Mouse (Mus musculus) CH12.LX (cell line): ENCODE results near the gene Smim22. TPM values are rescaled to one million over a fixed set of nuclear protein-coding genes. Genes with fewer than 3 reads are reported as not detected.

Source experiments
- DNase-seq: peaks from one replicate; pipeline ENCODE4 v3.0.0-alpha.2; 2013; ENCODE audit errors: extremely low read depth
- H3K27ac ChIP-seq: 2 replicates; pipeline ENCODE4 v1.5.1; 2012; ENCODE audit warnings: low read depth, mild to moderate bottlenecking, control low read depth, moderate library complexity; ENCODE audit not compliant: insufficient read depth
- H3K27me3 ChIP-seq: replicated peaks from 2 replicates; pipeline ENCODE3; 2012; ENCODE audit warnings: inconsistent platforms
- H3K36me3 ChIP-seq, 2 experiments: replicated peaks in 1 of 2; 2 replicates each; pipeline versions ENCODE3 to v1.6.1; 2012; ENCODE audit warnings: inconsistent platforms in 1 of 2, low read length in 1 of 2, mild to moderate bottlenecking in 1 of 2, mixed read lengths in 1 of 2, moderate library complexity in 1 of 2; ENCODE audit not compliant: control insufficient read depth in 1 of 2, insufficient read depth in 1 of 2
- H3K4me1 ChIP-seq, 2 experiments: 2 replicates each; pipeline ENCODE4 v1.6.1; 2012; ENCODE audit warnings: inconsistent platforms in 1 of 2, moderate library complexity in 1 of 2; ENCODE audit not compliant: insufficient read depth in 2 of 2, control insufficient read depth in 1 of 2
- H3K4me2 ChIP-seq: 2 replicates; pipeline ENCODE4 v1.6.1; 2012; ENCODE audit warnings: low read depth, mild to moderate bottlenecking, control low read depth; ENCODE audit not compliant: poor library complexity, insufficient read depth, severe bottlenecking
- H3K4me3 ChIP-seq, 3 experiments: fragments of 150-350 bp in 1 of 3; sonication (generic) in 1 of 3; replicated peaks in 1 of 3; 2 replicates each; pipeline versions ENCODE3 to v1.5.1; 2011 to 2012; ENCODE audit warnings: low read depth in 2 of 3, low read length in 2 of 3, mild to moderate bottlenecking in 2 of 3, moderate library complexity in 2 of 3, control low read depth in 1 of 3, improper control_type of control experiment in 1 of 3, inconsistent platforms in 1 of 3, mixed read lengths in 1 of 3; ENCODE audit not compliant: poor library complexity in 1 of 3
- H3K79me2 ChIP-seq: replicated peaks from 2 replicates; pipeline ENCODE4 v1.6.1; 2012; ENCODE audit warnings: mild to moderate bottlenecking, moderate library complexity; ENCODE audit not compliant: control insufficient read depth, poor library complexity, insufficient read depth, severe bottlenecking; ENCODE audit errors: extremely low read depth
- H3K9ac ChIP-seq: 2 replicates; pipeline ENCODE4 v1.6.1; 2012; ENCODE audit warnings: low read depth, mild to moderate bottlenecking, control low read depth, moderate library complexity; ENCODE audit not compliant: insufficient read depth
- H3K9me3 ChIP-seq: replicated peaks from 2 replicates; pipeline ENCODE3; 2012; ENCODE audit warnings: low read length, inconsistent platforms, mixed read lengths
- BHLHE40 ChIP-seq: IDR thresholded peaks from 2 replicates; pipeline ENCODE4 v1.6.1; 2011; ENCODE audit warnings: mild to moderate bottlenecking, low read depth, low read length, improper control_type of control experiment
- E2F4 ChIP-seq: IDR thresholded peaks from 2 replicates; pipeline ENCODE4 v1.6.1; 2011; ENCODE audit warnings: low read depth, low read length, improper control_type of control experiment; ENCODE audit not compliant: insufficient replicate concordance
- ELF1 ChIP-seq: IDR thresholded peaks from 2 replicates; pipeline ENCODE4 v1.6.1; 2014; ENCODE audit warnings: low read depth, mild to moderate bottlenecking, inconsistent platforms, low read length, improper control_type of control experiment
- ETS1 ChIP-seq: conservative IDR thresholded peaks from 2 replicates; pipeline ENCODE4 v1.6.1; 2012; ENCODE audit warnings: low read depth, mild to moderate bottlenecking, inconsistent platforms, low read length, improper control_type of control experiment, moderate library complexity
- IRF4 ChIP-seq: IDR thresholded peaks from 2 replicates; pipeline ENCODE4 v1.6.1; 2014; ENCODE audit warnings: low read depth, mild to moderate bottlenecking, inconsistent platforms, low read length, improper control_type of control experiment
- KAT2A ChIP-seq: IDR thresholded peaks from 2 replicates; pipeline ENCODE4 v1.6.1; 2012; ENCODE audit warnings: low read length, improper control_type of control experiment, inconsistent platforms; ENCODE audit not compliant: insufficient replicate concordance
- MAZ ChIP-seq: IDR thresholded peaks from 2 replicates; pipeline ENCODE4 v1.6.1; 2012; ENCODE audit warnings: low read depth, mild to moderate bottlenecking, inconsistent platforms, low read length, improper control_type of control experiment, moderate library complexity
- MXI1 ChIP-seq: IDR thresholded peaks from 2 replicates; pipeline ENCODE4 v1.6.1; 2011; ENCODE audit warnings: mild to moderate bottlenecking, low read depth, low read length, improper control_type of control experiment
- MYC ChIP-seq: IDR thresholded peaks from 2 replicates; pipeline ENCODE4 v1.6.1; 2011; ENCODE audit warnings: low read depth, mild to moderate bottlenecking, improper control_type of control experiment, low read length
- PAX5 ChIP-seq: IDR thresholded peaks from 2 replicates; pipeline ENCODE4 v1.6.1; 2012; ENCODE audit warnings: low read length, inconsistent platforms, mixed read lengths
- SMC3 ChIP-seq: IDR thresholded peaks from 2 replicates; pipeline ENCODE4 v1.6.1; 2011; ENCODE audit warnings: low read depth, low read length, improper control_type of control experiment
- TBP ChIP-seq: conservative IDR thresholded peaks from 2 replicates; pipeline ENCODE4 v1.6.1; 2011; ENCODE audit warnings: low read depth, low read length, improper control_type of control experiment
- TCF12 ChIP-seq: IDR thresholded peaks from 2 replicates; pipeline ENCODE4 v1.6.1; 2014; ENCODE audit warnings: low read depth, mild to moderate bottlenecking, inconsistent platforms, low read length, improper control_type of control experiment
- USF1 ChIP-seq: IDR thresholded peaks from 2 replicates; pipeline ENCODE4 v1.6.1; 2014; ENCODE audit warnings: low read depth, mild to moderate bottlenecking, inconsistent platforms, low read length, improper control_type of control experiment
- ZKSCAN1 ChIP-seq: IDR thresholded peaks from 2 replicates; pipeline ENCODE4 v1.6.1; 2012; ENCODE audit warnings: low read depth, inconsistent platforms, low read length, improper control_type of control experiment, borderline replicate concordance
- ZMIZ1 ChIP-seq: IDR thresholded peaks from 2 replicates; pipeline ENCODE4 v1.6.1; 2012; ENCODE audit warnings: low read depth, mild to moderate bottlenecking, inconsistent platforms, low read length, improper control_type of control experiment
- dilution Hi-C: fragments of 300-500 bp; cut with MboI; formaldehyde crosslinking; loops from 2 replicates; pipeline ENCODE4 v1.14.3; 2020; ENCODE audit warnings: low sequenced_read_pairs; ENCODE audit not compliant: extremely low pct_unique_long_range_greater_than_20kb, extremely low pct_ligation_motif_present
- in situ Hi-C: fragments of 300-500 bp; cut with MboI; formaldehyde crosslinking; loops from 3 replicates; pipeline ENCODE4 v1.14.3; 2019; ENCODE audit warnings: low sequenced_read_pairs, low pct_ligation_motif_present, low pct_unique_long_range_greater_than_20kb, mixed read lengths
- polyA plus RNA-seq: library from polyadenylated mRNA; unstranded; fragments of >175 nt; gene quantifications from 2 replicates; pipeline ENCODE4 v1.2.1, GENCODE M21; 2012; ENCODE audit warnings: low read depth; ENCODE audit not compliant: insufficient read length
- total RNA-seq, 2 experiments: library from RNA; depleted of rRNA; stranded (reverse); fragments of 300-350 nt in 1 of 2; fragments of >200 nt in 1 of 2; gene quantifications; 2 replicates each; pipeline ENCODE4 v1.2.3; 2012 to 2014

Gene Smim22
- total and polyA plus RNA-seq, 3 experiments: not detected

DNA sequence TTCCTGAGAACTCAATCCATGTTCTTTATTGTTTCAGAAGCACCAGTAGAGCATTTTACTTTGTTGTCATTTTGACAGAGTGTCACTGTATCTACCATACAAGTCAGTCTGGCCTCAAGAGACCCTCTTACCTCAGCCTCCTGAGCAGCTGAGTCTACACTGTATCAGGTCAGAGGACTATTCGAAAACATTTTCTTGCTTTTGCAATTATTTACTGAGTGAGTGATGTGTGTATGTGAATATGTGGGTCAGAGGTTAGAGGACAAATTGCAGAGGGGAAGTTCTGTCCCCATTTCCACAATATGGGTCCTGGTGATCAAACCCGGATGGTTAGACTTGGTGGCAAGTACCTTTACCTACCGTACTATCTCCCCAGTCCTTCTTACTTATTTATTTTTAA is 16.9 kb downstream of the Smim22 start:
- DNase-seq: no peak
- H3K79me2 ChIP-seq: no peaks in the 10 kb centered on the region
- TF ChIP-seq MAZ (no peak), USF1 (no peak), ELF1 (no peak), TCF12 (no peak), PAX5 (no peak), IRF4 (no peak), KAT2A (no peak), ZKSCAN1 (no peak), ZMIZ1 (no peak), SMC3 (no peak), BHLHE40 (no peak)
- TF ChIP-seq, all 38 proteins: peak for 0
- dilution Hi-C loops (no loop called here), in situ Hi-C loops (no loop called here)
- Histone ChIP-seq H3K9me3 (no peaks in the 10 kb centered on the region), H3K36me3 (peaks cover 85 to 98% of the 10 kb centered on the region in 2 experiments), H3K27ac (no peak overlapping the region), H3K27me3 (no peaks in the 10 kb centered on the region), H3K4me1 (no peaks in the 10 kb centered on the region), H3K4me2 (no peak overlapping the region), H3K4me3 (no peak overlapping the region), H3K9ac (no peak overlapping the region)

DNA sequence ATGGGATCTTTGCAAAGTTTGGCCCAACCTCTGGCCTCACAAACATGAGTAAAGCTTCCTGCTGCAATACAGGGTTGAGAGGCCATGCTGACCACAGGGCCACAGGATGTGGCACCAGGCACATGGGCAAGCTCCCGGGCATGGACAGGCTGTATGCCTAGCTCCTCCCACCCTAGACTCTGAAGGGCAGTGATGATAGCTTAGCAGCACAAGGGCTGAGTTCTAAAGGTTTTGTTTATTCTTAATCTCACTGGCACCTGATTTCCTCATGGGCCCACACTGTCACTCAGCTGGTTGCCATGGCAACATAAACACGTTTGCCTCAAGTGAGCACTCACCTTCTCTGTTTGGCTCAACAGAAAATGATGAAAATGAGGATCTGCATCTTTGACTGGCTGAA is 22.8 kb downstream of the Smim22 start:
- no peak overlapping the region for H3K4me3 ChIP-seq
- dilution Hi-C loops: no loop called here
- H3K27ac ChIP-seq: no peak overlapping the region
- H3K4me1 ChIP-seq: peaks cover 0 to 4% of the 10 kb centered on the region in 2 experiments; a peak in 2 of 4 replicates
- H3K9ac ChIP-seq: no peak overlapping the region
- peaks cover 89 to 99% of the 10 kb centered on the region in 2 experiments for H3K36me3 ChIP-seq
- H3K9me3 ChIP-seq: no peaks in the 10 kb centered on the region
- no peaks in the 10 kb centered on the region; the same call in 1 of the 2 replicates for H3K79me2 ChIP-seq
- TF ChIP-seq TBP: no peak
- TF ChIP-seq MYC: no peak
- no peak for TF ChIP-seq ETS1
- no peak for TF ChIP-seq E2F4
- TF ChIP-seq MXI1: 0 out of 2 replicates have a peak, but pooled peaks have one; percentile 50
- TF ChIP-seq, all 38 proteins: peak for 1
- H3K27me3 ChIP-seq: no peaks in the 10 kb centered on the region
- DNase-seq: peak; percentile 47
- no peak overlapping the region for H3K4me2 ChIP-seq
- in situ Hi-C loops: no loop called here
